Mouse (Mus musculus): ENCODE measurements around the gene Defa37. TPM values are rescaled to one million over a fixed set of nuclear protein-coding genes. Genes with fewer than 3 reads are reported as not detected.

Defa37 gene
- not detected in 2 replicates for polyA plus RNA-seq (2012; rRNA removed)

GRCm38 (mm10) chr8:21565086-21565485 is at the start of gene Defa37:
Gene Defa37, plus strand, starts transcription at chr8:21565386.

GRCm38 (mm10) chr8:21528732-21529131 is 36.5 kb upstream of the Defa37 start, which contains the start of gene Defa32:
Gene Defa32, plus strand, starts transcription at chr8:21529032.

GRCm38 (mm10) chr8:21582706-21583105 is 17.5 kb downstream of the Defa37 start, which contains the start of gene Defa28:
Gene Defa28, plus strand, starts transcription at chr8:21583006.

GRCm38 (mm10) chr8:21594408-21594807 is 29.2 kb downstream of the Defa37 start, which contains the start of gene Gm7861:
Gene Gm7861, minus strand, starts transcription at chr8:21594508.

Other genes with a start within 250 kb of the Defa37 start
- not detected in 2 replicates for gene Defa27, start 249.8 kb upstream of the Defa37 start, polyA plus RNA-seq (2012; rRNA removed)
- gene Defa29, start 238.4 kb upstream of the Defa37 start, polyA plus RNA-seq (2012; rRNA removed), result not detected in 2 replicates
- not detected in 2 replicates for gene Defa2, start 186.9 kb upstream of the Defa37 start, polyA plus RNA-seq (2012; rRNA removed)
- not detected in 2 replicates for gene Defa33, start 173.6 kb upstream of the Defa37 start, polyA plus RNA-seq (2012; rRNA removed)
- gene Defa36, start 138.0 kb upstream of the Defa37 start, polyA plus RNA-seq (2012; rRNA removed), result not detected in 2 replicates
- gene Gm7849, start 108.8 kb upstream of the Defa37 start, polyA plus RNA-seq (2012; rRNA removed), result not detected in 2 replicates
- not detected in 2 replicates for gene Defa20, start 56.1 kb upstream of the Defa37 start, polyA plus RNA-seq (2012; rRNA removed)
- gene Defa32, start 36.4 kb upstream of the Defa37 start, polyA plus RNA-seq (2012; rRNA removed), result not detected in 2 replicates
- gene Defa28, start 17.6 kb downstream of the Defa37 start, polyA plus RNA-seq (2012; rRNA removed), result not detected in 2 replicates
- gene Gm7861, start 29.1 kb downstream of the Defa37 start, polyA plus RNA-seq (2012; rRNA removed), result not detected in 2 replicates
- gene Defa26, start 52.8 kb downstream of the Defa37 start, polyA plus RNA-seq (2012; rRNA removed), result not detected in 2 replicates
- not detected in 2 replicates for gene Defa17, start 90.4 kb downstream of the Defa37 start, polyA plus RNA-seq (2012; rRNA removed)
- not detected in 2 replicates for gene Defa34, start 100.4 kb downstream of the Defa37 start, polyA plus RNA-seq (2012; rRNA removed)
- gene AY761184, start 138.3 kb downstream of the Defa37 start, polyA plus RNA-seq (2012; rRNA removed), result not detected in 2 replicates
- not detected in 2 replicates for gene Defa24, start 169.1 kb downstream of the Defa37 start, polyA plus RNA-seq (2012; rRNA removed)

All from colon, adult 2 months (tissue).